Mouse (Mus musculus) B cell, adult 62 days (primary cell): ENCODE results near the gene Retreg2. TPM values are rescaled to one million over a fixed set of nuclear protein-coding genes. Genes with fewer than 3 reads are reported as not detected.

ENCODE experiments used
- total RNA-seq: library from RNA; stranded (reverse); gene quantifications from 4 replicates; pipeline ENCODE4 v1.2.4, GENCODE M21; 2023

The Retreg2 gene
- total RNA-seq: 71.5 to 78.8 TPM (median 75.5 TPM) in 4 replicates

GRCm38 (mm10) chr1:75142301-75143261, at the start of gene Retreg2, which contains the start of gene Cnppd1:
TSS of gene Retreg2 (plus strand) at chr1:75142778.
TSS of gene Cnppd1 (minus strand) at chr1:75142711.

DNA sequence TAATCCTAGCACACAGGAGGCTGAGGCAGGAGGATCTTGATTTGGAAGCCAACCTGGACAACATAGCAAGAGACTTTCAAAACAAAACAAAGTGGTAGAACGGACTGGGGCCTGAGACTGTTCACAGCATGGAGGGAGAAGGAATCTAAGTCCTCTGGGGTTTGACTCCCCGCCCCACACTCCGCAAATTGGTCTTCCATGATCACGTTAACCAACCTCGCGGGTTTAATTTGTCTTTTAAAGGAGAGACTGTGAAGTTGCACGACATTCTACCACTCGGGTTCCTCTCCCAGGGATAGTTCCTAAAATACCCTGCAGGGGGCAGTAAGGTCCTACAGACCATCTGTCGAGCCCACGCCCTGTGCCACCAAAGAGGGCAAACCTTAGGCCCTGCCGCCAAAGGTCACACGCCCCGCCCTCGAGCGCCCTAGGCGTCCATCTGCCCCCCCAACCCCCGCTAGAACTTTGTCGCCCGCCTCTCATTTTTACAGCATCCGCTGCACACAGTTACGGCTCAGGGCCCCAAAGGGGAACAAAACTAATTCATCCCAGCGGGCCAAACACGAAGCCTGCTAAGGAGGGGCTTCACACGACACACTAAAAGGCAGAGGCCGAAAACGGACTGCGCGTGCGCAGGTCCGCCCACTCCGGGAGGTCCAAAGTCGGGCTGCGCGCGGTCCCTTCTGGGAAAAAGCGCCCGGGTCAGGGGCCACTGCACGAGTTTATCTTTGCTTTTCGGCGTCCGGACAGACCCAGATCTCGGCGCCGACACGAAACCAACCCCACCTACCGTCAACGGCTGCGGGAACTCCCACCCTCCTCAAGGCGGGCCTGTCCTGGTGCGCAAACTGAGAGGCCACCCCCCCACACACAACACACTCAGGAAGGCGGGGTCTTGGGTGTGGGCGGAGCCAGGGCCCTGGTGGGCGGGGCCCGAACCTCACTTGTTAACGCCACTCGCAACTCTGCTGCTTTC, 17.9 kb upstream of the Retreg2 start, which contains the start of gene Nhej1:
TSS of gene Nhej1 (minus strand) at position 855 of the 976 bp plus-strand sequence.

DNA sequence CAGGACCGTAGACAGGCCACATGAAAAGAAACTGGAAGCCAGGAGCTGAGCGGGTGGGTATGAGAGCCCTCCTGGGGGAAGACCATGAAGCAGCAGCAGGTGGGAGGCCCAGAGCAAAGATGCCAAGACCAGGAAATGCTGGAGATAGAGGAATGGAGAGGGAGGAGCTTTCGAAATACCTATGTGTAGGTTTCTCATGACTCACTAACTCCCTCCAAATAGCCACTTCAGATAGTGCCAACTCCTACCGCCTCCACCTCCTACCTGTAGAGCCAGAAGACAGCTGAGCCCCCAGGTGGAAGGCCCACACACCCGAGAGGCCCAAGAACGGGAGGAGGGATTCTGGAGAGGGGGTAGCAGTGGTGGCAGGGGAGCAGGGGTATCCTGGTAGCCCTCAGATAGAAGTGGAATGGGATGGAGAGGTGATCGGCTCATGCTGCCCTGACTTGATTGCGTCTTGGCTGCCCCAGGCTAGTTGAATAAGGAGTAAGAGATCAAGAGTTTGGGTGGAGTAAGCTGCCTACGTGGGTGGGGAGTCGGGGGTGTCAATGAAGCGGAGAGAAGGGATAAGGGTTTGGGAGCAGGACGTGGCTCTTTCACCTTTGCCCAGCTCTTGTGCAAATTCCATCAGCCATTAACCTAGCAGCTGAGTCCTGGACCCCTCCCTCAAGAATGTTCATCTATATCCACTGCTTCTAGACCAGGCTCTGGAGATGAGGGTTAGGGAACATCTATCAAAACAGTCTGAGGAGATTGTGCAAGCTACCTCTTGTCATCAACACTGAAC, 9.0 kb upstream of the Retreg2 start, which contains the start of gene Slc23a3:
TSS of gene Slc23a3 (minus strand) at position 470 of the 787 bp plus-strand sequence.

DNA sequence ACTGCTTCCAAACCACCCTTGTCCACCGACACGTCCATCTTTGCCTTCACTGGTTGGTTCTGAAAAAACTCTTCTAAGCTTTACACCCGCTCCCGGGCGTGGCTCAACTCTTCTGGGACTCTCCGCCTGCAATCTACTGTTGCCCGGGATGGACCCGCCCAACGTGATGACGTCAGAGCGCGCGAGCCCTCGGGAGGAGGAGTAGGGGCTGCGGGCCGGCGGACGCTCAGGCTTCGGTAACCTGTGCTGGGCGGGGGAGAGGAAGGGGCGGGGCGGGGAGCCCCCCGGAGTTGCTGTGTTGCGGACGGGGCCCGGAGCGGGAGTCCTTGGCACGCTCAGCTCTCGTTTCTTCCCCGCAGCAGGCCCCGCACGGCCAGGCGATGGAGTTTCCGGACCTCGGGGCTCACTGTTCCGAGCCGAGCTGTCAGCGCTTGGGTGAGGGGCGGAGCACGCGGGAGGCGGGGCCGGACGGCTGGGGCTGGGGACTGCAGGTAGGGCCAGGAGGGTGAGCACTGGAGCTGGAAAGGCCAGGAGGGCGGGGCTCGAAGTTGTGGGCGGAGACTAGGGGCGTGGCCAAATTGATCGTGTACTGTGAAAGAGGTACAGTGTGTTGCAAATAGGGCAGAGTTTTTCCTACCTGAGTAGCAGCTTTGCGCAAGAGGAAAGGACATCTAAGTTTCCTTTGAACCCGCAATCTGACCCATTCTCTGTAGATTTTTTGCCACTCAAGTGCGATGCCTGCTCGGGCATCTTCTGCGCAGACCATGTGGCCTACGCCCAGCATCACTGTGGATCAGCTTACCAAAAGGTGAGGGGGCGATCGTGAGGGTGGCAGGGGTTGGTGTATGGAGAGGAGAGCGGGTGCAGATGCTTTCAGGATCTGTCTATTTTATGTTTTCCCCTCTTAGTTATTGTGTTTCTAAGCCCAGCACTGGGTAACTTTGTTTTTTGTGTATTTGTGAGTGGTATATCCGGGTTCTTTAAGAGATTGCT, 26.2 kb downstream of the Retreg2 start, which contains the start of gene Zfand2b:
TSS of gene Zfand2b (plus strand) at position 175 of the 993 bp plus-strand sequence.

DNA sequence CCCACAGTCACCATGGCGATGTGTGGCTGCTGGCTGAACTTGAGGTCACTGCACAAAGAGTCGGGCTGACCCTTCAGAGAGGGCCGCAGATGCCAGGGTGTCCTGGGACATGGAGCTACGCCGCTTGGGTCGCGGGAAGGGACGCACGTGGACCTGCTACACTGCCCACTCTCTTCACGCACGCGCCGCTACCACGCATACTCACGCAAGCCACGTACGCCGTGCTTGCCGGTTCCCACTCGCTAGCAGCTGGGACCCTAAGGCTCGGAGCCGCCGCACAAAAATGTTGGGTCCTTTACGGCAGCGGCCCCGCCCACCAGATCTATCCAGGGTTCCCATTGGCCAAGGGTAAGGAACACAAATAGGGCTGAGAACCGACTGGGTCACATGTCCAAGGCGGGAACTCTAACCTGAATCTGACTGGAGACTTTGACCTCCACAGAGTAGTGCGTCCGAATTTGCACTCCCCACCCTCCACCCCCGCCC, 37.6 kb downstream of the Retreg2 start, which contains the start of gene Abcb6:
TSS of gene Abcb6 (minus strand) at position 288 of the 486 bp plus-strand sequence.

DNA sequence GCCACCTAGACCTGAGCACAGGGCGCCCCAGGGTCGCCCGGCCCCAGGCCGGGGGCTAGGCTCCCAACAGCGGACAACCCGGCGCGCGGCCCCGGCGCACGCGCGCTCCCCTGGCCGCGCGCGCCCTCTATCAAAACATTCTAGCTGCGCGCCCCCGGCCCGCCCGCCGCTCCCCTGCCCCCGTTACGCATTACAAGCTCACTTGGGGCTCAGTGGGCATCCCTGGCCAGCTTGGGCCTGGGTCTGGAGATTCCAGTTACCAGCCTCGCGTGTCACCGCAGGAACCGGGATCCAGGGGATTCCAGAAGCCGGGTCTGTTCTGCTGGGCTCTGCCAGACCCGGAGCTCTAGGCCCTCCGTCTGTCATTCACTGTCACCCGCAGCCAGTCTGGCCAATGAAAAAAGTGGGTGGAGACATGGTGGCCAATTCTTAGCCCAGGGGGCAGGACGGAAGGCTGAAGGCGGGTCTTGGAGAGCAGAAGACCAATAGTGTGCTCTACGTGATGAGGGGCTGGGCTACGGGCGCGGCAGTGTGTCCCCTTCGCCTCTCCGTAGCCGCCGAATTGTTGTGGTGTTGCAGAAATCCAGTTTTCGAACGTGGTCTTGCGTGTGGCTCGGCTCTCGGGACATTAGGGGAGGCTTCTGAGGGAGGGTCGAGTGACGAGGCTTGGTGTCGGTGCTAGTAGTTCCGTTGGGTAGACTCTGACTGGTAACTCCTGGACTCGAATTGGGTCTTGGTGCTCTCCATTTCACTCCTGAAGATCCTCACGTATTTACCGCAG, 49.2 kb downstream of the Retreg2 start, which contains the start of the genes Ankzf1 and Atg9a:
TSS of gene Ankzf1 (plus strand) at position 530 of the 781 bp plus-strand sequence.
TSS of gene Atg9a (minus strand) at position 575 of the 781 bp plus-strand sequence.

Other genes with a start within 250 kb of the Retreg2 start
- not detected in 4 replicates for gene Cryba2, start 249.6 kb upstream of the Retreg2 start, total RNA-seq
- gene Cfap65, start 207.2 kb upstream of the Retreg2 start, total RNA-seq: not detected in 4 replicates
- gene Ihh, start 191.1 kb upstream of the Retreg2 start, total RNA-seq: 0.32 to 0.88 TPM (median 0.42 TPM) in 4 replicates
- gene Nhej1, start 17.6 kb upstream of the Retreg2 start, total RNA-seq: 3.1 to 6.8 TPM (median 4.8 TPM) in 4 replicates
- gene Slc23a3, start 8.9 kb upstream of the Retreg2 start, total RNA-seq: 0.85 to 2.7 TPM (median 1.2 TPM) in 4 replicates
- gene Cnppd1, start 67 bp upstream of the Retreg2 start, total RNA-seq: 107 to 110 TPM (median 109 TPM) in 4 replicates
- gene Zfand2b, start 25.9 kb downstream of the Retreg2 start, total RNA-seq: 37.1 to 48.7 TPM (median 44.9 TPM) in 4 replicates
- 2.5 to 4.2 TPM (median 3.0 TPM) in 4 replicates for gene Abcb6, start 37.6 kb downstream of the Retreg2 start, total RNA-seq
- gene Ankzf1, start 49.4 kb downstream of the Retreg2 start, total RNA-seq: 26.6 to 34.8 TPM (median 29.9 TPM) in 4 replicates
- gene Atg9a, start 49.4 kb downstream of the Retreg2 start, total RNA-seq: 33.7 to 38.7 TPM (median 34.2 TPM) in 4 replicates
- 16.0 to 21.1 TPM (median 17.4 TPM) in 4 replicates for gene Glb1l, start 68.0 kb downstream of the Retreg2 start, total RNA-seq
- gene Stk16, start 68.1 kb downstream of the Retreg2 start, total RNA-seq: 76.3 to 89.8 TPM (median 88.1 TPM) in 4 replicates
- 203 to 235 TPM (median 208 TPM) in 4 replicates for gene Tuba4a, start 77.1 kb downstream of the Retreg2 start, total RNA-seq
- not detected in 4 replicates for gene A630095N17Rik, start 89.3 kb downstream of the Retreg2 start, total RNA-seq
- gene Dnajb2, start 93.6 kb downstream of the Retreg2 start, total RNA-seq: 82.6 to 94.0 TPM (median 85.3 TPM) in 4 replicates
- not detected in 4 replicates for gene Ptprn, start 121.7 kb downstream of the Retreg2 start, total RNA-seq
- gene Resp18, start 135.6 kb downstream of the Retreg2 start, total RNA-seq: not detected in 4 replicates
- gene Dnpep, start 175.2 kb downstream of the Retreg2 start, total RNA-seq: 48.7 to 54.7 TPM (median 50.8 TPM) in 4 replicates
- not detected in 4 replicates for gene Des, start 217.6 kb downstream of the Retreg2 start, total RNA-seq
- not detected in 4 replicates for gene Speg, start 232.5 kb downstream of the Retreg2 start, total RNA-seq